Mouse (Mus musculus) cerebellum, adult 2 months (tissue): ENCODE data around the gene 4931428L18Rik.

Source experiments
- CTCF ChIP-seq: fragments of 200-500 bp; IDR thresholded peaks from 2 replicates; pipeline ENCODE4 v1.5.1; 2011; ENCODE audit warnings: low read depth, mild to moderate bottlenecking, control low read depth, low read length, moderate library complexity, borderline replicate concordance; ENCODE audit not compliant: insufficient read depth
- POLR2A ChIP-seq: fragments of 200-500 bp; IDR thresholded peaks from 2 replicates; pipeline ENCODE4 v1.6.1; 2011; ENCODE audit warnings: low read length, control low read depth, borderline replicate concordance; ENCODE audit not compliant: insufficient read depth

DNA sequence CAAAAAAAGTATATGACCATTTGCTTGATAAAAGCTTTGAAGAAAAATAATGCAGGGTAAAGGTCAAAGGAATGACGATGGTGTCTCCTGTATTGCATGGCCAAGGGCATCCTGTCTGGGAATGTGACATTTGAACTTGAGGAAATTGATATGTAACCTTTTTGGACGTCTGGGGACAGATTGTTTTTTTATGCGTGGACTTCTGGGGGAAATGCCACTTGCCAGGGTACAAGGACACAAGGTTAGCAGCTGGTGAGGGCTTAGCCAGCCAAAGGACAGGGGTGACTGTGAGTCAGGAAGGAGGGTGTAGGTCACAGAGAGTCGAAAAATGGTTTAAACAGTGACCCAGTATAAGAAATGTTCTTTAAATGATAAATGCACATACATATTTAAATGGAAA, 109.0 kb downstream of the 4931428L18Rik start:
- TF ChIP-seq CTCF: no peak
- TF ChIP-seq POLR2A: no peak
